Mouse (Mus musculus): ENCODE data around the gene Cntd1. TPM values are rescaled to one million over a fixed set of nuclear protein-coding genes. Genes with fewer than 3 reads are reported as not detected.
A peak's percentile ranks its signal among the peaks of the same experiment; 100 is the strongest.

Gene Cntd1
- polyA plus RNA-seq, 1 experiment from 2014 or later, result 1.5 TPM

GRCm38 (mm10) chr11:101276319-101277070 is 2.3 kb upstream of the Cntd1 start:
- WGBS, result 24% methylated on average over 27 of the region's 27 CpGs
- peak overlapping the region; percentile 29; the same call in 1 of the 2 replicates for H3K9ac ChIP-seq
- H3K9me3 ChIP-seq (replicated peaks), result no peaks in the 10 kb centered on the region
- H3K36me3 ChIP-seq, result 0 out of 2 replicates have a peak, but pooled peaks cover 9% of the 10 kb centered on the region
- H3K4me2 ChIP-seq (replicated peaks), result peak overlapping the region; percentile 84
- ATAC-seq (ENCODE audit: low FRiP score), result no peak
- H3K4me3 ChIP-seq, result peak overlapping the region; percentile 4; the same call in 1 of the 2 replicates
- peaks cover 28% of the 10 kb centered on the region for H3K4me1 ChIP-seq
- no peak overlapping the region for H3K27ac ChIP-seq
- peaks cover 3% of the 10 kb centered on the region; the same call in 1 of the 2 replicates for H3K27me3 ChIP-seq

GRCm38 (mm10) chr11:101277381-101278222 is 1.2 kb upstream of the Cntd1 start:
- Histone ChIP-seq H3K4me3 (peak overlapping the region; percentile 71), H3K4me2 (replicated peaks) (peak overlapping the region; percentile 84), H3K9ac (peak overlapping the region; percentile 82), H3K27me3 (peaks cover 3% of the 10 kb centered on the region; the same call in 1 of the 2 replicates), H3K27ac (no peak overlapping the region), H3K4me1 (peaks cover 28% of the 10 kb centered on the region), H3K9me3 (replicated peaks) (no peaks in the 10 kb centered on the region), H3K36me3 (0 out of 2 replicates have a peak, but pooled peaks cover 9% of the 10 kb centered on the region)
- ATAC-seq (ENCODE audit: low FRiP score), result no peak
- WGBS, result 74% methylated on average over 12 of the region's 12 CpGs

- Histone ChIP-seq H3K27me3 (peaks cover 3% of the 10 kb centered on the region), H3K27ac (no peak overlapping the region), H3K4me2 (replicated peaks) (peak overlapping the region; percentile 84), H3K4me3 (peak overlapping the region; percentile 71), H3K4me1 (peaks cover 28% of the 10 kb centered on the region), H3K9ac (no peak overlapping the region), H3K9me3 (replicated peaks) (no peaks in the 10 kb centered on the region), H3K36me3 (0 out of 2 replicates have a peak, but pooled peaks cover 9% of the 10 kb centered on the region)
- WGBS, result 62% methylated on average over 14 of the region's 14 CpGs
- peak; percentile 54 for ATAC-seq (ENCODE audit: low FRiP score)
These were observed 369 bp downstream of the Cntd1 start for GRCm38 (mm10) chr11:101279193-101279569.

GRCm38 (mm10) chr11:101280837-101281236 is 2.0 kb downstream of the Cntd1 start:
- no peak overlapping the region for H3K4me2 ChIP-seq (replicated peaks)
- no peak for ATAC-seq (ENCODE audit: low FRiP score)
- peaks cover 28% of the 10 kb centered on the region for H3K4me1 ChIP-seq
- H3K27ac ChIP-seq, result no peak overlapping the region
- no peak overlapping the region for H3K4me3 ChIP-seq
- peaks cover 3% of the 10 kb centered on the region for H3K27me3 ChIP-seq
- H3K9me3 ChIP-seq (replicated peaks), result no peaks in the 10 kb centered on the region
- 50% methylated on average over 7 of the region's 7 CpGs for WGBS
- H3K36me3 ChIP-seq, result peaks cover 15% of the 10 kb centered on the region; the same call in 1 of the 2 replicates
- H3K9ac ChIP-seq, result no peak overlapping the region

GRCm38 (mm10) chr11:101282896-101283295 is 4.1 kb downstream of the Cntd1 start:
- H3K4me1 ChIP-seq, result peaks cover 9% of the 10 kb centered on the region
- no peak for ATAC-seq (ENCODE audit: low FRiP score)
- WGBS, result 15% methylated on average over 5 of the region's 5 CpGs
- no peaks in the 10 kb centered on the region for H3K9me3 ChIP-seq (replicated peaks)
- no peaks in the 10 kb centered on the region; the same call in 1 of the 2 replicates for H3K27me3 ChIP-seq
- H3K9ac ChIP-seq, result no peak overlapping the region
- H3K27ac ChIP-seq, result no peak overlapping the region
- H3K4me2 ChIP-seq (replicated peaks), result no peak overlapping the region
- H3K36me3 ChIP-seq, result peaks cover 12% of the 10 kb centered on the region
- H3K4me3 ChIP-seq, result no peak overlapping the region

- H3K9ac ChIP-seq, result no peak overlapping the region
- no peak for ATAC-seq (ENCODE audit: low FRiP score)
- H3K4me2 ChIP-seq (replicated peaks), result no peak overlapping the region
- peaks cover 19% of the 10 kb centered on the region for H3K36me3 ChIP-seq
- WGBS, result 68% methylated on average over 4 of the region's 4 CpGs
- H3K27ac ChIP-seq, result no peak overlapping the region
- H3K27me3 ChIP-seq, result no peaks in the 10 kb centered on the region; the same call in 1 of the 2 replicates
- H3K9me3 ChIP-seq (replicated peaks), result no peaks in the 10 kb centered on the region
- peaks cover 5% of the 10 kb centered on the region for H3K4me1 ChIP-seq
- H3K4me3 ChIP-seq, result no peak overlapping the region
These were observed 5.0 kb downstream of the Cntd1 start for GRCm38 (mm10) chr11:101283805-101284204.

- 87% methylated on average over 9 of the region's 9 CpGs for WGBS
- peaks cover 53% of the 10 kb centered on the region for H3K36me3 ChIP-seq
These were observed 8.5 kb downstream of the Cntd1 start for GRCm38 (mm10) chr11:101287306-101287705.

GRCm38 (mm10) chr11:101291231-101291630 is 12.4 kb downstream of the Cntd1 start:
- H3K9me3 ChIP-seq (replicated peaks), result no peaks in the 10 kb centered on the region
- H3K36me3 ChIP-seq, result peaks cover 81% of the 10 kb centered on the region
- no peak overlapping the region for H3K27ac ChIP-seq
- no peak for ATAC-seq (ENCODE audit: low FRiP score)
- H3K9ac ChIP-seq, result no peak overlapping the region
- H3K4me3 ChIP-seq, result no peak overlapping the region
- H3K4me1 ChIP-seq, result no peaks in the 10 kb centered on the region
- H3K27me3 ChIP-seq, result no peaks in the 10 kb centered on the region
- H3K4me2 ChIP-seq (replicated peaks), result no peak overlapping the region
- 96% methylated on average over 8 of the region's 8 CpGs for WGBS

More at GRCm38 (mm10) chr11:101287306-101287705, 8.5 kb downstream of the Cntd1 start:
- no peak for ATAC-seq (ENCODE audit: low FRiP score)
- no peak overlapping the region for H3K9ac ChIP-seq
- no peak overlapping the region for H3K4me3 ChIP-seq
- H3K4me2 ChIP-seq (replicated peaks), result no peak overlapping the region
- no peaks in the 10 kb centered on the region for H3K4me1 ChIP-seq
- no peaks in the 10 kb centered on the region; the same call in 1 of the 2 replicates for H3K27me3 ChIP-seq
- H3K9me3 ChIP-seq (replicated peaks), result no peaks in the 10 kb centered on the region
- H3K27ac ChIP-seq, result no peak overlapping the region

GRCm38 (mm10) chr11:101295191-101295590 is 16.4 kb downstream of the Cntd1 start:
- H3K9me3 ChIP-seq (replicated peaks), result no peaks in the 10 kb centered on the region
- no peak overlapping the region for H3K9ac ChIP-seq
- ATAC-seq (ENCODE audit: low FRiP score), result no peak
- H3K27me3 ChIP-seq, result no peaks in the 10 kb centered on the region
- H3K4me3 ChIP-seq, result no peak overlapping the region
- H3K4me1 ChIP-seq, result peaks cover under 1% of the 10 kb centered on the region; the same call in 1 of the 2 replicates
- peaks cover 70% of the 10 kb centered on the region for H3K36me3 ChIP-seq
- H3K27ac ChIP-seq, result no peak overlapping the region
- WGBS, result 86% methylated on average over 8 of the region's 8 CpGs
- no peak overlapping the region for H3K4me2 ChIP-seq (replicated peaks)

GRCm38 (mm10) chr11:101300881-101301280 is 22.1 kb downstream of the Cntd1 start:
- WGBS, result 68% methylated on average over 7 of the region's 7 CpGs

GRCm38 (mm10) chr11:101301299-101302003 is 22.6 kb downstream of the Cntd1 start:
- Histone ChIP-seq H3K9ac (peak overlapping the region; percentile 89), H3K4me3 (peak overlapping the region; percentile 93), H3K4me2 (replicated peaks) (peak overlapping the region; percentile 84), H3K27me3 (no peaks in the 10 kb centered on the region), H3K9me3 (replicated peaks) (no peaks in the 10 kb centered on the region), H3K4me1 (peaks cover 14% of the 10 kb centered on the region), H3K27ac (peak overlapping the region; percentile 35; the same call in 1 of the 2 replicates), H3K36me3 (peaks cover 16% of the 10 kb centered on the region)
- WGBS, result 14% methylated on average over 26 of the region's 26 CpGs
- peak; percentile 38 for ATAC-seq (ENCODE audit: low FRiP score)

More at GRCm38 (mm10) chr11:101300881-101301280, 22.1 kb downstream of the Cntd1 start:
- Histone ChIP-seq H3K9me3 (replicated peaks) (no peaks in the 10 kb centered on the region), H3K4me1 (peaks cover 14% of the 10 kb centered on the region), H3K4me3 (peak overlapping the region; percentile 93), H3K4me2 (replicated peaks) (peak overlapping the region; percentile 84), H3K27ac (no peak overlapping the region), H3K36me3 (peaks cover 17% of the 10 kb centered on the region), H3K27me3 (no peaks in the 10 kb centered on the region), H3K9ac (peak overlapping the region; percentile 89)
- no peak for ATAC-seq (ENCODE audit: low FRiP score)
